19 mouse cellular contexts compared by ENCODE assay signal in the genomic region with DNA sequence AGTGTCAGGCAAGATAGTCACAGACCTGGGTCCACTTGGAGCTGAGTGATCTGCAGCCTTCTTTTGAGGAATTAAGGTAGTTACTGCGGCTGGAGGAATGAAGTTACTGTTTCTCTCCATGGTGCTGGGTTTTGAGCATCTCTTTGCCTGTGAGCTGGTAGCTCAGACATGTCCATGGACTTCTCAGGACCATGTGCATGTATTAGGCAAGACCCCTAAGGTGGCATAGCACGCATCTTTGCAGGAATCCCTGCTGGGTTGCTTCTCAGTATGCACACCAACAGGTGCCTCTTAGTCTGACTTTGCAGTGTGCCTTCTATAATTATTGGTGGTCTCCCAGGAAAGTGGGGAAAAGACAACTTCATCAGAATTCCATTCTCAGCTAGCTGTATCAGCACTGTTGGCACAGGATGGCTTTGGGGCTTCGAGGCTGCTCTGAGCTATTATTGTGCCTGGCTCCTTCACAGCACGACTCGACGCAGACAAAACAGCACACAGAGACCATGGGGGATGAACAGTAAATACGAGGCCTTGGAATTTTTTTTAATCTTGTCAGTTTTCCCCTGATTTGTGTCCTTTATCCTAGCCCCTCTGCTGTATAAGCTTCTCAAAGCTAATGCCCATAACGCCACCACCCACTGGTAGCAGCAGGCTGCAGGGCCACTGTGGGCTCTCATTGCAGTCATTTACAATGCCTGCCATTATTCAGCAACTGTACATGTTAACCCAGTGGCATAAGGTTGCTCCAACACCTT. TPM values are rescaled to one million over a fixed set of nuclear protein-coding genes. Genes with fewer than 3 reads are reported as not detected.
A peak's percentile ranks its signal among the peaks of the same experiment; 100 is the strongest.
DNase-seq lines count a peak whose midpoint lies in the region; ATAC-seq lines count a peak whose summit lies in the region.
"Had no signal": no experiment of that assay in that cellular context is flagged by ENCODE, and none has a peak within 500 bp of the region (broad histone marks: within the 10 kb centered on the region; RNA-seq: fewer than 3 reads in every experiment).

No protein-coding gene starts in this region.

- H3K27me3 ChIP-seq in embryonic facial prominence, embryonic 12.5 days = no peaks in the 10 kb centered on the region
- H3K27me3 ChIP-seq in embryonic facial prominence, embryonic 10.5 days (replicated peaks; ENCODE audit: low read depth, poor library complexity, severe bottlenecking) = no peaks in the 10 kb centered on the region
- H3K27me3 ChIP-seq in forebrain, embryonic 13.5 days = no peaks in the 10 kb centered on the region
- no peaks in the 10 kb centered on the region for H3K27me3 ChIP-seq in hindbrain, embryonic 15.5 days
- peaks cover 8% of the 10 kb centered on the region; the same call in 1 of the 2 replicates for H3K27me3 ChIP-seq in neural tube, embryonic 12.5 days (replicated peaks)
- H3K27me3 ChIP-seq: heart, embryonic 13.5 days; liver, embryonic 15.5 days; megakaryocyte, embryonic 14.5 days had no signal

- no peaks in the 10 kb centered on the region for H3K36me3 ChIP-seq in embryonic facial prominence, embryonic 12.5 days
- H3K36me3 ChIP-seq in embryonic facial prominence, embryonic 10.5 days (replicated peaks) = no peaks in the 10 kb centered on the region
- no peaks in the 10 kb centered on the region for H3K36me3 ChIP-seq in forebrain, embryonic 13.5 days (ENCODE audit: poor library complexity, severe bottlenecking)
- no peaks in the 10 kb centered on the region for H3K36me3 ChIP-seq in hindbrain, embryonic 15.5 days
- H3K36me3 ChIP-seq in neural tube, embryonic 12.5 days = no peaks in the 10 kb centered on the region
- H3K36me3 ChIP-seq: G1E; heart, embryonic 13.5 days; liver, embryonic 15.5 days had no signal

- no peaks in the 10 kb centered on the region for H3K9me3 ChIP-seq in embryonic facial prominence, embryonic 12.5 days
- H3K9me3 ChIP-seq in embryonic facial prominence, embryonic 10.5 days = no peaks in the 10 kb centered on the region
- no peaks in the 10 kb centered on the region for H3K9me3 ChIP-seq in forebrain, embryonic 13.5 days (replicated peaks)
- H3K9me3 ChIP-seq in hindbrain, embryonic 15.5 days = no peaks in the 10 kb centered on the region
- H3K9me3 ChIP-seq in neural tube, embryonic 12.5 days = no peaks in the 10 kb centered on the region
- H3K9me3 ChIP-seq: G1E; heart, embryonic 13.5 days; liver, embryonic 15.5 days had no signal

- peak; percentile 12; the same call in 1 of the 2 replicates for ATAC-seq in embryonic facial prominence, embryonic 12.5 days (ENCODE audit: insufficient number of reproducible peaks, insufficient read depth, low FRiP score, low TSS enrichment)
- ATAC-seq in forebrain, embryonic 13.5 days = peak; percentile 60
- peak; percentile 83 for ATAC-seq in hindbrain, embryonic 15.5 days (ENCODE audit: low FRiP score, low read depth)
- ATAC-seq in neural tube, embryonic 12.5 days (ENCODE audit: low FRiP score, low read depth) = peak; percentile 86
- no peak for ATAC-seq in inflammation-experienced regulatory T-cells, adult 6 months
- ATAC-seq: CD4-positive, CD25-positive, alpha-beta regulatory T cell, adult 4 months had no signal

- H3K4me1 ChIP-seq in embryonic facial prominence, embryonic 12.5 days = peaks cover 26% of the 10 kb centered on the region
- peaks cover 26% of the 10 kb centered on the region for H3K4me1 ChIP-seq in embryonic facial prominence, embryonic 10.5 days
- peaks cover 14% of the 10 kb centered on the region for H3K4me1 ChIP-seq in forebrain, embryonic 13.5 days
- H3K4me1 ChIP-seq in hindbrain, embryonic 15.5 days (replicated peaks) = peaks cover 16% of the 10 kb centered on the region
- H3K4me1 ChIP-seq in neural tube, embryonic 12.5 days = peaks cover 8% of the 10 kb centered on the region; the same call in 1 of the 2 replicates
- H3K4me1 ChIP-seq: liver, embryonic 15.5 days; megakaryocyte, embryonic 14.5 days had no signal

- no peak overlapping the region for H3K27ac ChIP-seq in embryonic facial prominence, embryonic 12.5 days
- no peak overlapping the region for H3K27ac ChIP-seq in embryonic facial prominence, embryonic 10.5 days (replicated peaks)
- peak overlapping the region; percentile 35; the same call in 1 of the 2 replicates for H3K27ac ChIP-seq in forebrain, embryonic 13.5 days
- H3K27ac ChIP-seq in hindbrain, embryonic 15.5 days (replicated peaks) = no peak overlapping the region
- H3K27ac ChIP-seq in neural tube, embryonic 12.5 days = no peak overlapping the region
- H3K27ac ChIP-seq: heart, embryonic 13.5 days; liver, embryonic 15.5 days; stomach, postnatal 0 days had no signal

- H3K9ac ChIP-seq in embryonic facial prominence, embryonic 12.5 days = no peak overlapping the region
- no peak overlapping the region for H3K9ac ChIP-seq in forebrain, embryonic 13.5 days
- no peak overlapping the region for H3K9ac ChIP-seq in hindbrain, embryonic 15.5 days
- no peak overlapping the region for H3K9ac ChIP-seq in neural tube, embryonic 12.5 days
- H3K9ac ChIP-seq: heart, embryonic 13.5 days; liver, embryonic 15.5 days had no signal

- no peak for DNase-seq in embryonic facial prominence, embryonic 10.5 days (ENCODE audit: low spot score)
- DNase-seq in heart, adult 18-20 months = no peak
- no peak for DNase-seq in cerebellum, postnatal 25 days
- DNase-seq: cerebellum, adult 9-11 months; heart, postnatal 4 days; kidney, adult 11 months; kidney, postnatal 10 days; lung, postnatal 14 days had no signal

- no peak overlapping the region for H3K4me3 ChIP-seq in embryonic facial prominence, embryonic 12.5 days
- no peak overlapping the region for H3K4me3 ChIP-seq in embryonic facial prominence, embryonic 10.5 days
- no peak overlapping the region for H3K4me3 ChIP-seq in forebrain, embryonic 13.5 days
- H3K4me3 ChIP-seq in hindbrain, embryonic 15.5 days = no peak overlapping the region
- H3K4me3 ChIP-seq in neural tube, embryonic 12.5 days = no peak overlapping the region
- H3K4me3 ChIP-seq: heart, embryonic 13.5 days; liver, embryonic 15.5 days; megakaryocyte, embryonic 14.5 days had no signal

- no peak overlapping the region for H3K4me2 ChIP-seq in embryonic facial prominence, embryonic 12.5 days (replicated peaks)
- H3K4me2 ChIP-seq in forebrain, embryonic 13.5 days = no peak overlapping the region
- no peak overlapping the region for H3K4me2 ChIP-seq in hindbrain, embryonic 15.5 days
- no peak overlapping the region for H3K4me2 ChIP-seq in neural tube, embryonic 12.5 days (replicated peaks)
- H3K4me2 ChIP-seq: heart, embryonic 13.5 days; liver, embryonic 15.5 days had no signal

- WGBS in embryonic facial prominence, embryonic 12.5 days = 71% methylated on average over 8 of the region's 8 CpGs
- WGBS in embryonic facial prominence, embryonic 10.5 days = 61% methylated on average over 8 of the region's 8 CpGs
- 34% methylated on average over 8 of the region's 8 CpGs for WGBS in forebrain, embryonic 13.5 days
- 28% methylated on average over 8 of the region's 8 CpGs for WGBS in hindbrain, embryonic 15.5 days
- WGBS in neural tube, embryonic 12.5 days = 42% methylated on average over 8 of the region's 8 CpGs

RNA-seq across cellular contexts. Expression of a gene that starts 43.4 kb away (rescaled TPM):
- 50.7 and 55.7 TPM in 2 replicates for polyA plus RNA-seq in embryonic facial prominence, embryonic 12.5 days (2016; fragmentation: Nextera tagmentation; extraction: Ambion mirVana)
- polyA plus RNA-seq in embryonic facial prominence, embryonic 10.5 days (2016; fragmentation: Nextera tagmentation; extraction: Ambion mirVana) = 14.9 and 16.5 TPM in 2 replicates
- polyA plus RNA-seq in forebrain, embryonic 13.5 days (2015; fragmentation: Nextera tagmentation; extraction: Ambion mirVana) = 16.9 and 17.0 TPM in 2 replicates
- polyA plus RNA-seq in hindbrain, embryonic 15.5 days (2015; fragmentation: Nextera tagmentation; extraction: Ambion mirVana) = 12.7 and 17.0 TPM in 2 replicates
- polyA plus RNA-seq in neural tube, embryonic 12.5 days (2016; fragmentation: Nextera tagmentation; extraction: Ambion mirVana) = 21.2 and 22.1 TPM in 2 replicates
- total RNA-seq in heart, adult 18-20 months (2021) = 1 to 10 TPM; 8.5 to 9.1 TPM
- not detected for polyA plus RNA-seq in inflammation-experienced regulatory T-cells, adult 6 months (2017; shearing (Covaris generic))
- polyA plus RNA-seq: CD4-positive, CD25-positive, alpha-beta regulatory T cell, adult 4 months; G1E had no signal

Comparison
In these comparisons a context has a peak if more than half of its experiments do, and no peak if none do; other contexts are left out.
1. RNA of a gene that starts 43.4 kb away (polyA plus RNA-seq): 50.7 to 55.7 TPM in embryonic facial prominence, embryonic 12.5 days, 21.2 to 22.1 TPM in neural tube, embryonic 12.5 days, 16.9 to 17.0 TPM in forebrain, embryonic 13.5 days, 14.9 to 16.5 TPM in embryonic facial prominence, embryonic 10.5 days and 12.7 to 17.0 TPM in hindbrain, embryonic 15.5 days; not detected in inflammation-experienced regulatory T-cells, adult 6 months; every median in the first group is over 10 times any median in the second.